Mouse (Mus musculus) intestine, embryonic 16.5 days (tissue): ENCODE measurements at regions not wholly inside any gene's neighbourhood (a gene's known extent, or its start where the extent isn't known, plus 50 kb on each side); places are given as distances from the start of the nearest gene placed in this dataset.

Experiments used
- ATAC-seq: fragments of 200-750 bp; cut with Nextera tagmentation; 2 replicates; pipeline ENCODE4 v1.8.0; 2017; ENCODE audit warnings: moderate TSS enrichment, moderate library complexity
- H3K27ac ChIP-seq: fragments of 300-500 bp; sonication (generic); 2 replicates; pipeline ENCODE4 v1.5.1; 2014; ENCODE audit warnings: mild to moderate bottlenecking, low read length
- H3K27me3 ChIP-seq: fragments of 300-500 bp; sonication (generic); replicated peaks from 2 replicates; pipeline ENCODE4 v1.6.1; 2014; ENCODE audit warnings: low read length, control low read depth, mixed read lengths; ENCODE audit not compliant: control insufficient read depth, insufficient read depth
- H3K36me3 ChIP-seq: fragments of 300-500 bp; sonication (generic); 2 replicates; pipeline ENCODE4 v1.6.1; 2014; ENCODE audit warnings: low read length, control low read depth; ENCODE audit not compliant: control insufficient read depth, insufficient read depth
- H3K4me1 ChIP-seq: fragments of 300-500 bp; sonication (generic); 2 replicates; pipeline ENCODE4 v1.6.1; 2014; ENCODE audit warnings: low read length, control low read depth, mixed read lengths; ENCODE audit not compliant: control insufficient read depth, insufficient read depth
- H3K4me2 ChIP-seq: fragments of 300-500 bp; sonication (generic); 2 replicates; pipeline ENCODE4 v1.6.1; 2014; ENCODE audit warnings: low read depth, low read length, control low read depth
- H3K4me3 ChIP-seq: fragments of 300-500 bp; sonication (generic); 2 replicates; pipeline ENCODE4 v1.5.1; 2014; ENCODE audit warnings: mild to moderate bottlenecking, low read length
- H3K9ac ChIP-seq: fragments of 300-500 bp; sonication (generic); 2 replicates; pipeline ENCODE4 v1.6.1; 2014; ENCODE audit warnings: low read depth, low read length
- H3K9me3 ChIP-seq: fragments of 300-500 bp; sonication (generic); 2 replicates; pipeline ENCODE4 v1.6.1; 2016; ENCODE audit warnings: low read length, control low read depth; ENCODE audit not compliant: control insufficient read depth
- WGBS: fragments of 180-500 bp; shearing (Covaris S2); extraction: QIAGEN DNeasy Blood & Tissue Kit; methylation state at CpG from one replicate; pipeline ENCODE4 v1.1.7; 2014; 5-methylcytosine and 5-hydroxymethylcytosine counted together

GRCm38 (mm10) chr4:23732471-23732870 is 763.8 kb upstream of the Mms22l start:
- ATAC-seq: no peak
- 65% methylated on average over 4 of the region's 4 CpGs for WGBS

GRCm38 (mm10) chr4:23744079-23744478 is 752.2 kb upstream of the Mms22l start:
- H3K4me2 ChIP-seq: no peak overlapping the region
- no peaks in the 10 kb centered on the region for H3K27me3 ChIP-seq
- H3K4me1 ChIP-seq: no peaks in the 10 kb centered on the region
- H3K4me3 ChIP-seq: no peak overlapping the region
- 69% methylated on average over 7 of the region's 7 CpGs for WGBS
- no peak for ATAC-seq
- H3K9ac ChIP-seq: no peak overlapping the region
- H3K27ac ChIP-seq: no peak overlapping the region
- H3K9me3 ChIP-seq: no peaks in the 10 kb centered on the region
- no peaks in the 10 kb centered on the region for H3K36me3 ChIP-seq

More at GRCm38 (mm10) chr4:23732471-23732870, 763.8 kb upstream of the Mms22l start:
- H3K4me1 ChIP-seq: no peaks in the 10 kb centered on the region
- no peaks in the 10 kb centered on the region for H3K27me3 ChIP-seq
- H3K4me2 ChIP-seq: no peak overlapping the region
- H3K27ac ChIP-seq: no peak overlapping the region
- no peak overlapping the region for H3K9ac ChIP-seq
- no peaks in the 10 kb centered on the region for H3K9me3 ChIP-seq
- no peaks in the 10 kb centered on the region for H3K36me3 ChIP-seq
- no peak overlapping the region for H3K4me3 ChIP-seq

GRCm38 (mm10) chr4:23758005-23758404 is 738.2 kb upstream of the Mms22l start:
- no peak for ATAC-seq
- no peak overlapping the region for H3K4me3 ChIP-seq
- no peaks in the 10 kb centered on the region for H3K36me3 ChIP-seq
- no peaks in the 10 kb centered on the region for H3K9me3 ChIP-seq
- no peak overlapping the region for H3K4me2 ChIP-seq
- H3K9ac ChIP-seq: no peak overlapping the region
- H3K27ac ChIP-seq: no peak overlapping the region
- no peaks in the 10 kb centered on the region for H3K27me3 ChIP-seq
- no peaks in the 10 kb centered on the region for H3K4me1 ChIP-seq

- no peaks in the 10 kb centered on the region for H3K9me3 ChIP-seq
- H3K27ac ChIP-seq: no peak overlapping the region
- H3K27me3 ChIP-seq: no peaks in the 10 kb centered on the region
- ATAC-seq: no peak
- H3K36me3 ChIP-seq: no peaks in the 10 kb centered on the region
- no peak overlapping the region for H3K4me2 ChIP-seq
- no peaks in the 10 kb centered on the region for H3K4me1 ChIP-seq
- 70% methylated on average over 4 of the region's 4 CpGs for WGBS
- H3K9ac ChIP-seq: no peak overlapping the region
- no peak overlapping the region for H3K4me3 ChIP-seq
Observed at GRCm38 (mm10) chr4:23787417-23788204, 708.6 kb upstream of the Mms22l start.

- Histone ChIP-seq H3K4me3 (no peak overlapping the region), H3K27me3 (no peaks in the 10 kb centered on the region), H3K36me3 (no peaks in the 10 kb centered on the region), H3K4me1 (no peaks in the 10 kb centered on the region), H3K9ac (no peak overlapping the region), H3K9me3 (no peaks in the 10 kb centered on the region), H3K4me2 (no peak overlapping the region), H3K27ac (no peak overlapping the region)
- 82% methylated on average over 2 of the region's 2 CpGs for WGBS
- ATAC-seq: no peak
Observed at GRCm38 (mm10) chr4:23823516-23823915, 672.7 kb upstream of the Mms22l start.

- ATAC-seq: no peak
- Histone ChIP-seq H3K27me3 (no peaks in the 10 kb centered on the region), H3K27ac (no peak overlapping the region), H3K4me1 (no peaks in the 10 kb centered on the region), H3K36me3 (no peaks in the 10 kb centered on the region), H3K9ac (no peak overlapping the region), H3K4me3 (no peak overlapping the region), H3K9me3 (no peaks in the 10 kb centered on the region), H3K4me2 (no peak overlapping the region)
- WGBS: 8% methylated on average over 2 of the region's 2 CpGs
Observed at GRCm38 (mm10) chr4:23826885-23827284, 669.4 kb upstream of the Mms22l start.

GRCm38 (mm10) chr4:23832385-23833164 is 663.7 kb upstream of the Mms22l start:
- H3K36me3 ChIP-seq: no peaks in the 10 kb centered on the region

GRCm38 (mm10) chr4:23843609-23844287 is 652.5 kb upstream of the Mms22l start:
- Histone ChIP-seq H3K4me1 (no peaks in the 10 kb centered on the region), H3K27ac (no peak overlapping the region), H3K4me2 (no peak overlapping the region), H3K27me3 (no peaks in the 10 kb centered on the region), H3K9ac (no peak overlapping the region), H3K9me3 (no peaks in the 10 kb centered on the region), H3K4me3 (no peak overlapping the region), H3K36me3 (no peaks in the 10 kb centered on the region)
- 80% methylated on average over 4 of the region's 4 CpGs for WGBS
- ATAC-seq: no peak

More at GRCm38 (mm10) chr4:23832385-23833164, 663.7 kb upstream of the Mms22l start:
- WGBS: 64% methylated on average over 7 of the region's 7 CpGs
- no peak for ATAC-seq
- Histone ChIP-seq H3K4me3 (no peak overlapping the region), H3K9me3 (no peaks in the 10 kb centered on the region), H3K4me1 (no peaks in the 10 kb centered on the region), H3K27me3 (no peaks in the 10 kb centered on the region), H3K27ac (no peak overlapping the region), H3K9ac (no peak overlapping the region), H3K4me2 (no peak overlapping the region)

- Histone ChIP-seq H3K4me1 (no peaks in the 10 kb centered on the region), H3K4me3 (no peak overlapping the region), H3K4me2 (no peak overlapping the region), H3K36me3 (no peaks in the 10 kb centered on the region), H3K9ac (no peak overlapping the region), H3K27ac (no peak overlapping the region), H3K27me3 (no peaks in the 10 kb centered on the region), H3K9me3 (no peaks in the 10 kb centered on the region)
- WGBS: 71% methylated on average over 2 of the region's 2 CpGs
- no peak for ATAC-seq
Observed at GRCm38 (mm10) chr4:23844288-23844971, 651.8 kb upstream of the Mms22l start.
